ENCODE assay signal across 14 mouse cellular contexts in genomic region chr2:60948241-60948640, GRCm38 (mm10).
"Had no signal": no experiment of that assay in that cellular context is flagged by ENCODE, and none has a peak within 500 bp of the region (broad histone marks: within the 10 kb centered on the region; RNA-seq: fewer than 3 reads in every experiment).

No protein-coding gene starts in this region.

- DNase-seq: kidney, adult 2 months; kidney, postnatal 14 days; liver; liver, embryonic 13.5 days; liver, postnatal 0 days; spleen, adult 18-20 months; thymus, adult 18-20 months; thymus, postnatal 14 days had no signal

- H3K4me1 ChIP-seq: kidney, embryonic 15.5 days; limb, embryonic 12.5 days; liver, embryonic 13.5 days; midbrain, embryonic 15.5 days; neural tube, embryonic 12.5 days had no signal

- H3K27me3 ChIP-seq: kidney, embryonic 15.5 days; limb, embryonic 12.5 days; liver, embryonic 13.5 days; lung, embryonic 15.5 days; midbrain, embryonic 15.5 days; neural tube, embryonic 12.5 days had no signal

- H3K36me3 ChIP-seq: limb, embryonic 12.5 days; liver, embryonic 13.5 days; lung, embryonic 15.5 days; midbrain, embryonic 15.5 days; neural tube, embryonic 12.5 days had no signal

- ATAC-seq: liver, postnatal 0 days; midbrain, embryonic 15.5 days had no signal

- H3K9ac ChIP-seq: kidney, embryonic 15.5 days; limb, embryonic 12.5 days; liver, embryonic 13.5 days; liver, postnatal 0 days; lung, embryonic 15.5 days; midbrain, embryonic 15.5 days; neural tube, embryonic 12.5 days had no signal

- H3K4me3 ChIP-seq: kidney, embryonic 15.5 days; limb, embryonic 12.5 days; liver, embryonic 13.5 days; lung, embryonic 15.5 days; midbrain, embryonic 15.5 days; neural tube, embryonic 12.5 days had no signal

- H3K9me3 ChIP-seq: kidney, embryonic 15.5 days; liver, embryonic 13.5 days; lung, embryonic 15.5 days; midbrain, embryonic 15.5 days; neural tube, embryonic 12.5 days had no signal

- H3K27ac ChIP-seq: kidney, embryonic 15.5 days; limb, embryonic 12.5 days; liver, embryonic 13.5 days; lung, embryonic 15.5 days; midbrain, embryonic 15.5 days; neural tube, embryonic 12.5 days had no signal

- H3K4me2 ChIP-seq: kidney, embryonic 15.5 days; limb, embryonic 12.5 days; liver, embryonic 13.5 days; lung, embryonic 15.5 days; midbrain, embryonic 11.5 days; midbrain, embryonic 15.5 days; neural tube, embryonic 12.5 days had no signal
